Mouse (Mus musculus): ENCODE measurements around the gene Ldb1. TPM values are rescaled to one million over a fixed set of nuclear protein-coding genes. Genes with fewer than 3 reads are reported as not detected.
"Not testable (repeated sequence)": the region's sequence is repeated elsewhere in the genome, so short reads cannot be mapped to it uniquely, and the experiment has no call there.

The Ldb1 gene
- total RNA-seq, 2 experiments from 2014 or later, result 106 to 118 TPM

DNA sequence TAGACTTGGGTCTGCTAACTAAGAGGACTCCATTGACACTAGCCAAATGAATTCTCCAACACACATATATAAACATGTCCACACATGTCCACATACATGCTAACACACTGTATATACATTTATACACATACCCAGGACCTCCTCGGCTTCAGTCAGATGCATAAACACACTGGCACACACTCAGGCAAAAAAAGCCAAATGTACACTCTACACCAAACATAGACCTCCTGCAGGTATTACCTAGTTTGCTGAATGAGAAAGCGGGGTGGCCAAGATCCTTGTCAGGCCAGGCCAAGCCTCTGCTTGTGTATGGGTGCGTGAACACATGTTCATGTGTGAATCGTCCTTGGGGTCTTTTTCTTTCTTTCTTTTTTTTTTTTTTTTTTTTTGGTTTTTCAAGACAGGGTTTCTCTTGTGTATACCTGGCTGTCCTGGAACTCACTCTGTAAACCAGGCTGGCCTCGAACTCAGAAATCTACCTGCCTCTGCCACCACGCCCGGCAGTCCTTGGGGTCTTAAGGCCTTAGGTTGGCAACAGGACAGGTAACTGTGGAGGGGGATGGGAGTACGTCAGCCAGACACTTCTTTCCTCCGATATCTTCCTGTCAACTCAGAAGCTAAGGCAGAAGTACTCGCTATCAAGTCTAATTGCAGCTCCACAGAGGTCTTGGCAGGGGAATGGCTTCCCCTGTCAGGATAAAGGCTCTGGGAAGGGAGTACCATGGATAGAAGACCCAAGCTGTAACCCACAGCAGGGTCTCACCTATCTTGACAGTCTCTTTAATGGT, 14.6 kb downstream of the Ldb1 start:
- DNase-seq (ENCODE audit: extremely low spot score in 1 of 2, low spot score in 1 of 2), result no peak

DNA sequence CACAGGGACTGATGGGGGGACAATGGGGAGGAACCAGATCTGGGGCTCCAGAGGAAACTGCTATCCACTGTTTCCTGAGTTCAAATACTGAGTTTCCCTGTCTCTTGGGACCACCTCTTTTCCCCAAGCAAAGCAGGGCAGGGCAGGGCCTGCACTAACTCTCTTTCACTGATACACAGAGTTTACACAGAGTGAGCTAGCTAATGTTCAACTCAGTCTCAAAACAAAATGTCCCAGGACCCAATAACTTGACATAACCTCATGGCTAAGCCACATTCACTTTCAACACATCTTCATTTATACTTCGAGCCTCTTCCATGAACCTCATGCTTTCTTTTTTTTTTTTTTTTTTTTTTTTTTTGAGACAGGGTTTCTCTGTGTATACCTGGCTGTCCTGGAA, 15.4 kb downstream of the Ldb1 start:
- no peak for DNase-seq (ENCODE audit: extremely low spot score in 1 of 2, low spot score in 1 of 2)

DNA sequence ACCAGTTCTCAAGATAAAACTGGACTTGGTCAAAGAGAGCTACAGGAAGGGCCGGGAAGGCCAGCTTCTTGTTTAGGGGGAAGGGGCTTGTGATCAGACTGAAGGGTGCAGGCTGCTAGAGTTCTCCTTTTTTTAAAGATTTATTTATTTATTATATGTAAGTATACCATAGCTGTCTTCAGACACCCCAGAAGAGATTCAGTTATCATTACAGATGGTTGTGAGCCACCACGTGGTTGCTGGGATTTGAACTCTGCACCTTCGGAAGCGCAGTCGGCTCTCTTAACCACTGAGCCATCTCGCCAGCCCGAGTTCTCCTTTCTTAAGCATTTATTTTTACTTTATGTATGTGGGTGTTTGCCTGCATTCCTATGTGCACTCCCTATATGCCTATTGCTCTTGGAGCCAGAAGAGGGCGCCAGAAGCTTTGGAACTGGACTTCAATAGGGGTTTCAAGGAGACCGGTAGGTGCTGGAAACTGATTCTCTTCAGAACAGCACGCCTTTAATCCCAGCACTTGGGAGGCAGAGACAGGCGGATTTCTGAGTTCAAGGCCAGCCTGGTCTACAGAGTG, 16.2 kb downstream of the Ldb1 start:
- DNase-seq (ENCODE audit: extremely low spot score in 1 of 2, low spot score in 1 of 2), result no peak

DNA sequence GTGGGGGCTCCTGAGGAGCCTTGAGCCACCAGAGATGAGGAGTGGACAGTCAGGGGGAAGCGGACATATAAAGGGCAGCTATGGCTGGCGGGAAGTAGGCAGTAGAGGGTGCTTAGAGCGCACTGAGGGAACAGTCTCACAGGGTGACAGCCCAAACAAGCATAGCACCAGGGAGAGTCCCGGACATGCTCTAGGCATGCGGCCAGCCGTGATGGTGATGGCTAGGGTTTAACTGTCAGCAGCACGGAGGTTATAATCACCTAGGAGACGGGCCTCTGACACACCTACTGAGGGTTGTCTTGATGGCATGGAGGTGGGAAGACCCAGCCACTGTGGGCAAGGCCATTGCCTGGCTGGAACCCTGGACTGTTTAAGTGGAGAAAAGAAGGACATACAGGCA, 18.4 kb downstream of the Ldb1 start:
- no peak for DNase-seq (ENCODE audit: extremely low spot score in 1 of 2, low spot score in 1 of 2)

DNA sequence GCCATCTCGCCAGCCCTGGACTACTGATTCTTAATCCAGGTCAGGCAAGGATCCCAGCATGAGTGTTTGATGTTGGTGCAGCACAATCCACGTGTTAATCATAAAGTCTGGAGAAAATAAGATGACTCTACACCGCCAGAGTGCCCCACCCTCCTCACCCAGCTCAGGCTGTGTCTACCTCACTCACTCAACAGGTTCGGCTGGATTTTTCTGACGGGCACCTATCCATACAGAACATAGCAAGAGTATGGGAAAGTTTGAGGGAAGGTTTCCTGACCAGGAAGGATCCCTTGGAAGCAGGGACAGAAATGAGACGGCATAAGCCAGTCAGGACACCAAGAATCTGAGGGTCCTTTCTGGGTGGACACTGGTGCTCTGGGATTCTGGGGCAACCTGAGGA, 20.1 kb downstream of the Ldb1 start:
- DNase-seq (ENCODE audit: extremely low spot score in 1 of 2, low spot score in 1 of 2), result no peak

DNA sequence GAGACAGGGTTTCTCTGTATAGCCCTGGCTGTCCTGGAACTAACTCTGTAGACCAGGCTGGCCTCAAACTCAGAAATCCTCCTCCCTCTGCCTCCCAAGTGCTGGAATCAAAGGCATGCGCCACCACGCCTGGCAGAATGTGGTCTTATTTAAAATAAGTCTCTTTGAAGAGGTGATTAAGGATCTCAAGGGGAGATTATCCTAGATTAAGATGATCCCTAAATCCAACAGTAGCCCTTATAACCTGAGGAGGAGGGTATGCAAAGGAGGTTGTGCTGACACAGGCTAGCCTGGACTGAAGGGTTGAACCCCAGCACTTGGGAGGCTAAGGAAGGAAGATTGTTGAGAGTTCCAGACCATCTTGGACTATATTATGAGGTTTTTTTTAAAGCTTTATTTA, 29.0 kb downstream of the Ldb1 start:
- no peak for DNase-seq (ENCODE audit: extremely low spot score in 1 of 2, low spot score in 1 of 2)

DNA sequence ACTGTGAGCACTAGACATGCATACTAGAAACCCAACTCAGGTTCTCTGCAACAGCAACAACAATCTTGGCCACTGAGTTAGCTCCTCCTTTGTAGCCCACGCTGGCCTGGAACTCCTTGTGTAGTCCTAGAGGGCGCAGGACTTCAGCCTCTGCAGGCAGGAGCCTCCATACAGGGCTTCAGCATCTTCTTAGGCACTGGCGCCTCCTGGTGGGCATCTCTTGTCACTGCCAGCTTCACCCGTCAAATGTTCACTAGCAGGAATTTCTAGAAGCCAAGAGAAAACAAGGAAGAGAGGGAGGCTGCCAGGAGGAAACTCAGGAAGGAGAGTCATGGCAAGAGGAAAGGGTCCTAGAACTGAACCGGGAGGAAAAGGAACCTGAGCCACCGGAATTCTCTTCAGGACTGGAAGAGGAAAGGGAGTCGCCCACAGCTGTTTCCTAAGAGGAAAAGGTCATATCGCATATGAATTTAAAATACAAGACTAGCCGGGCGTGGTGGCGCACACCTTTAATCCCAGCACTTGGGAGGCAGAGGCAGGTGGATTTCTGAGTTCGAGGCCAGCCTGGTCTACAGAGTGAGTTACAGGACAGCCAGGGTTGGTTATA, 30.3 kb downstream of the Ldb1 start:
- peak; percentile 78 to 94 for DNase-seq (ENCODE audit: extremely low spot score in 1 of 2, low spot score in 1 of 2)

DNA sequence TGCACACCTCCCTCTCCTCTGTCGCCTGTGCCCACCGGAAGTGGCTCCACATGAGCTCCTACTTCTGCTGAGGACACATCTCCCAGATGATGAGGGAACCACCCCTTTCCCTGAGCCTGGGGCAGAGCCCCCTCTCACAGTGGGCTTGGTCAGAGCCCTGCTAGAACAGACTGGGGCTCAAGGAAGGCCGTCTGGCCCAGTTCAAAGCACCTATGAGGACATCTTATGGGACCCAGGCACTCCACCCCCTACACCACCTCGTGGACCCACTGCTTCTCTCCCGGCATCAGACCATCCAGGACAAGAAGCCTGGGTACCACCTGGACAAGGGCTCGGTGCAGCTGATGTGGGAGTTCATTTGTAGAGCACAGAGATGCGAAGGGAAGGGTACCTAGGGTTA, 39.3 kb downstream of the Ldb1 start:
- no peak for DNase-seq (ENCODE audit: extremely low spot score in 1 of 2, low spot score in 1 of 2)

DNA sequence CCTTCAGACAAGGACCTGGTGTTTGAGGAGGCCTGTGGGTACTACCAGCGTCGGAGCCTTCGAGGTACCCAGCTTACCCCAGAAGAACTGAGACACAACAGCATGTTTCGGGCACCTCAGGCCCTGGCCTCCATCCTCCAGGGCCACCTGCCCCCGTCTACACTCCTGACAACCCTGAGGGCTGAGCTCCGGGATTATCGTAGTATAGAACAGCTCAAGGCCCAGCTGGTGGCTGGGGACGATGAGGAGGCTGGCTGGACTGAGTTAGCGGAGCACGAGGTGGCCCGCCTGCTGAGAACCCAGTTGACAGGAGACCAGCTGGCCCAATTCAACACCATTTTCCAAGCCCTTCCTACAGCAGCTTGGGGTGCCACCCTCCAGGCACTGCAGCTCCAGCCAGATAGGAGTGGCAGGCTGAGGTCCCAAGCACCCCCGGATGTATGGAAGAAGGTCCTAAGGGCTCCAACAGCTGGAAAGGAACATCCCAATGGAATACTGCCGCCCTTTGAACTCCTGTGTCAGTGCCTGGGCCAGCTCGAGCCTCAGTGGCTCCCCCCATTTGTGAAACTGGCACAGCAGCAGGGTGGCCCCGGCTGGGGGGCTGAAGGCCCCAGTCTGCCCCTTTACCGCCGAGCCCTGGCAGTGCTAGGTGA, 40.1 kb downstream of the Ldb1 start:
- DNase-seq (ENCODE audit: extremely low spot score in 1 of 2, low spot score in 1 of 2), result no peak

DNA sequence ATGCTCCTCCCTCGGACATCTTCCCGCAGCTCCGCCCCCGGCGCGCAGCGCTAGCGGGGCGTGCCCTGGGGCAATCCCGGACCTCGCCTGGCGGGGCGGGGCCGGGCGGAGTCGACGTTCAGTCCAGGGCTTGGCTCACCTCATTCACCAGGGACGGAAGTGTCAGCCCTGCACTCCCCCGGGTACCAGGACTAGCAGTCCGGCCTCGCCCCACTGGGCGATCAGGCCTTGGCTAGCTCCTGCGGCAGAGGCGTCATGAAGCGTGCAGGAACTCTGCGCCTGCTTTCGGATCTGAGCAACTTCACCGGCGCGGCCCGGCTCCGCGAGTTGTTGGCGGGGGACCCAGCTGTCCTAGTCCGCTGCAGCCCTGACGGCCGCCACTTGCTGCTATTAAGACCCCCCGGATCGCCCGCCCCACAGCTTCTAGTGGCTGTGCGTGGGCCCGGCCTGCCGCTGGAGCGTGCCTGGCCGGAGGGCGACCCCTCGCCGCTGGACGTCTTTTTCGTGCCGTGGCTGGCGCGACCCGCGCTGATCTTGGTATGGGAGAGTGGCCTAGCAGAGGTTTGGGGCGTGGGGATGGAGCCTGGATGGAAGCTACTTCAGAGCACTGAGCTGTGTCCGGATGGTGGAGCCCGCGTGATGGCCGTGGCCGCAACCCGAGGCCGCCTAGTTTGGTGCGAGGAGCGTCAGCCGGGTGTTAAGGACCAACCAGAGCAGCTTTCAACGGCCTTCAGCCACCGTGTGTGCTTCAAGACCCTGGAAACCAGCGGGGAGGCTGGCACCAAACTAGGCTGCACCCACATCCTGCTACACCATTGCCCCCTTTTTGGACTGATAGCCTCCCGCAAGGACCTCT, 41.4 kb downstream of the Ldb1 start, which contains the start of gene Hps6:
Gene Hps6, plus strand, starts transcription at position 138 of the 856 bp plus-strand sequence.
- DNase-seq (ENCODE audit: extremely low spot score in 1 of 2, low spot score in 1 of 2), result peak; percentile 47 to 52

DNA sequence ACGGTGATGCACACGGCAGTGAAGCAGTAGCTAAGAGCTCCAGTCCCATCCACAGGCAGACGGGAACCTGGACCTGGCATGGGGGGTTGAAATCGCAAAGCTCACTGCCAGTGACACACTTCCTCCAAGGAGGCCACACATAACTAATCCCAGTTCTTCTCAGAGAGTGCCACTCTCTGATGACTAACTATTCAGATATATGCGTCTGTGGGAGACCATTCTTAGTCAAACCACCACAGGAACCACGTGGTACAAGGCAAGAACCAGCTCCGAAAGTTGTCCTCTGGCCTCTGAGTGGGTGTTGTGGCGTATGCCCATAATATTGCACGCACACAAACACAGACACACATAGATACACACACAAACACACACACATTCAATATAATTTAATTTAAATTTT, 42.7 kb downstream of the Ldb1 start:
- DNase-seq (ENCODE audit: extremely low spot score in 1 of 2, low spot score in 1 of 2), result no peak

DNA sequence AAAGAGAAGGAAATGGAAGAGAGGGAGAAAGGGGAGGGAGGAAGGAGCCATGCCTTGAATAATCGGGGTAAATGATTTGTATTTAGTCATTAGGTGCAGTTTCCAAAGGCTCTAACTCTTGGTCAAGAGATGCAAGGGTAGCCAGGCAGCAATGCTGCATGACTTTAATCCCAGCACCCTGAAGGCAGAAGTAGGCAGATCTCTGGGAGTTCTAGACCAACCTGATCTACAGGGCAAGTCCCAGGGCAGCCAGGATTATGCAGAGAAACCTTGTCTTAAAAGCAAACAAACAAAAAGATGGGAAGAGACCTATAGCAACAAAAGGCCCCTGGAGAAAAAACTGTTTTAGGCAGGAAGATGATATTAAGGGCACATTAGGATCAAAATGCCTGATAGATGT, 45.6 kb downstream of the Ldb1 start:
- DNase-seq (ENCODE audit: extremely low spot score in 1 of 2, low spot score in 1 of 2), result no peak

DNA sequence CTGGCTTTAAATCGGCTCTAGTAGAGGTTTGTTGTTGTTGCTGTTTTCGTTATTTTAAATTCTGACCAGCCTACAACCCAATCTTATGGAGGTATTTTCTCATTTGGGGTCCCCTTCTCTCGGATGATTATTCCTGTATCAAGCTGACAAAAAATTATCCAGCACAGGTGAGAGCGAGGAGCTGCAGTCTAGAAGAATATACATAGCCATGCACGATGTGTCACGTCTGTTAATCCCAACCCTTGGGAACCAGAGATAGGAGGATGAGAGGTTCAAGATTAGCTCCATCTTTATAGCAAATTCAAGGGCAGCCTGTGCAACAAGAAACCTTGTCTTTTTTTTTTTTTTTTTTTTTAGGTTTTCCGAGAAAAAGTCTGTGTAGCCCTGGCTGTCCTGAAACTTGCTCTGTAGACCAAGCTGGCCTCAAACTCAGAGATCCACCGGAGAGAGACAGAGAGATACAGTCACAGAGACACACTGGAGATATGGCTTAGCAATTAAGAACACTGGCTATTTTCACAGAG, 46.3 kb downstream of the Ldb1 start:
- no peak for DNase-seq (ENCODE audit: extremely low spot score in 1 of 2, low spot score in 1 of 2)

DNA sequence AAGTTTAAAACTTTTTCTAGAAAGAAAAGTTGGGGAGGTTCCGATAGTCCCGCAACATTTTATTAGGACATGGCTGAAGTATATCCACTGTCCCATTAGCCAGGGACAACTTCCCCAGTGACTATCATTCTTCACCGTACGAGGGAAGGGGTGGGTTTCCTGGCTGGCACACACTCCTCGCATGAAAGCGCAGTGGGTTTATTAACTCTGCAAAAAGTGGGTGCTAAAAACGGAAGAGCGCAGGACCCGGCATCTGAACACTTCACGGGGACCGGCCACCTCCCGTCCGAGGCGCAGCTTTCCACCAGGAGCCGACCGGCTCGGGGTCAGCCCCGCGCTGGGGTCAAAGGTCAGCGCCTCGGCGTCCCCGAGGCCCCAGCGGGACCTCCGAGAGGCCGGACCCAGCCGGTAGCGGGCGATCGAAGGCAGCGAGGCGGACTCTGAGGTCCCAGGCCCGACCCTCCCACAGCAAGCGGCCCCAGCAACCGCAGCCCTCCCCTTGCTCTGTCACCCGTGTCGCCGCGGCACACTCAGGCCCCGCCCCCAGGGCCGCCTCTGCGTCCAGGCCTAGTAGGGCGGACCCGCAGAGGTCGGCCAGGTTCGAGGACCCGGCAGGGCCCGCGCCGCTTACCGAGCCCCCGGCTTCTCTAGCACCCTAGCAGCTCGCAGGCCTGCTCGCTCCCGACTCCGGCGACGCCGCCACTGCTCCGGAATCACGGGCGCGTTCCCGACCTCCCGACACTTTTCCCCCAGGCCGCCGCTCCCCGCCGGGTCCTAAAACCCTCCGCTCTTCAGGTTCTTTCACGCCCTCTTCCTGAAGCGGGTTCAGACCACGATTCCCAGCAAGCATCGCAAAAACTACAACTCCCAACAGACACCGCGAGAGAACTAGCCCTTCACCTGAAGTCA, 47.0 kb downstream of the Ldb1 start, which contains the start of gene Armh3:
Gene Armh3, minus strand, starts transcription at position 704 of the 909 bp plus-strand sequence.
- peak; percentile 79 to 88 for DNase-seq (ENCODE audit: extremely low spot score in 1 of 2, low spot score in 1 of 2)

DNA sequence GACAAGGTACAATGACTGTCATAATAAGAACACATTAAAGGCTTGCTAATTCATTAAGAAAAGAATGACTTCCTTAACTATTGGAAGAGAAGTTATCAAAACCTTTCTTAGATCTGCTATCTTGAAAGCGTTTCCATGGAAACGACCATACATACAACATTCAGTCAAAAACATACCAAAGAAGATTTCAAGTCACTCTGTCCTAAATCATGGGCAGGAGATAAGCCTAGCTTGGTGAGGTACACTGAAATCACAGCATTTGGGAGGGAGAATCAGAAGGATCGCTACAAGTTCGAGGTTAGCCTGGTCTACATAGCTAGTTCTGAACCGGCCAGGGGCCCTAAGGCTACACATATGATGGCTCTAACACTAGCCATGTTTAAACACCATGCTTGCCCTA, 47.6 kb downstream of the Ldb1 start:
- no peak for DNase-seq (ENCODE audit: extremely low spot score in 1 of 2, low spot score in 1 of 2)

DNA sequence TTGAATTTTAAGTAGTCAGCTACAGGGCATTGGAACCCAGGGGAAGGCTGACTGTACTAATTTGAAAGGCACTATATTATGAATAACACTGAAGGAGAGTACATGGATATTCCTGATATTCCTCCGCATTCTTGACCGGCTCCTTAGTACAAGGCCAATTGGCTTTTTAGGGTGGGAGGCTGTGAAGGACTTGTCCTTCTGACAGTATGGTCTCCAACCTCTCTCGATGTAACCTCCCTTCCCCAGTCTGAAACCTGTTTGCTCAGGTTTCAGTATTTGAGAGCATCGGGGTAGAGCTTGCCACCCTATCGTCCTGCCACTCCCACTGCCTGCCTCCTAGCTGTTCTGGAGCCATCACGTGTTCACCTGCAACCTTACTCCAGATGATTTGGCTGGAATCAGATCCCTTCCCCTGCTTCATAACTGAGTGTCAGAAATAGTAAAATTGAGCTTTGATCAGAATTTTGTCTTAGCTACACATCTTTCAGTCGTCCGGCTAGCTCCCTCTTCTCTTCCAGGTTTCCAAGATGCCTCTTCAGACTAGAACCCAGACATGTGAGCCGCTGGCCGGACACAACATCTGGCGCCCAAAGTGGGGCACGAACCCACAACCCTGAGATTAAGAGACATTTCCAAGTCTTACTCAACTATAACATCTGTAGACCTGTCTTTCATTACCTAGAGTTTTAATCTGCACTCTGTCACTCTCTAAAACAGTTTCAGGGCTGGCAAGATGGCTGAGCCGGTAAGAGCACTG, 50.9 kb downstream of the Ldb1 start:
- no peak for DNase-seq (ENCODE audit: extremely low spot score in 1 of 2, low spot score in 1 of 2)

DNA sequence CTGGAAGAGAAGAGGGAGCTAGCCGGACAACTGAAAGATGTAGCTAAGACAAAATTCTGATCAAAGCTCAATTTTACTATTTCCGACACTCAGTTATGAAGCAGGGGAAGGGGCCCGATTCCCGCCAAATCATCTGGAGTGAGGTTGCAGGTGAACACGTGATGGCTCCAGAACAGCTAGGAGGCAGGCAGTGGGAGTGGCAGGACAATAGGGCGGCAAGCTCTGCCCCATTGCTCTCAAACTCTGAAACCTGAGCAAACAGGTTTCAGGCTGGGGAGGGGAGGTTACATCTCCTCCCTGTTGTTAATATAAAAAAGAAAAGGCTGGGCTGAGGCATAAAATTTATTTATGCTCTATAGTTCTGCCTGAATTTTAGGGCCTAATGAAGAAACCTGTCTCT, 51.6 kb downstream of the Ldb1 start:
- not testable (repeated sequence) for DNase-seq (ENCODE audit: extremely low spot score in 1 of 2, low spot score in 1 of 2)

DNA sequence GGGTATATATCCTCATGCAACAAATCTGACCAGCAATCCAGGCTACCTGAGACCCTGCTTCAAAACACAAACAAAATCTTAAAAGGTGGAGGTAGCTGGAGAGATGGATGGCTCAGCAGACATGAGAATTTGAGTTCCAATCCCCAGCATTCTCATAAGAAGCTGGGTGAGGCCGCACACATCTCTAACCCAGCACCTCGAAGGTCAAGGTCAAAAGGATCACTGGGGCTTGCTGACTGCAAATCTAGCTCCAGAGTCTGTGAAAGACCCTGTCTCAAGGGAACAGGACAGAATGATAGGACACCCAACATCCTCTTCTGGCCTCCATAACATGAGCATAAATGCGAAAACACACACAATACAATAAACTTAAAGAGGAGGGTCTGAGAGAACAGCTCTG, 53.8 kb downstream of the Ldb1 start:
- no peak for DNase-seq (ENCODE audit: extremely low spot score in 1 of 2, low spot score in 1 of 2)
